Mouse (Mus musculus) midbrain, embryonic 14.5 days (tissue): ENCODE results near the gene Trim17. TPM values are rescaled to one million over a fixed set of nuclear protein-coding genes. Genes with fewer than 3 reads are reported as not detected.

Experiments
- ATAC-seq: fragments of 200-750 bp; cut with Nextera tagmentation; 2 replicates; pipeline ENCODE4 v1.8.0; 2017; ENCODE audit warnings: moderate number of reproducible peaks, moderate library complexity; ENCODE audit not compliant: low FRiP score, low TSS enrichment
- DNase-seq: peaks from one replicate; pipeline ENCODE4 v3.0.0-alpha.2; 2015
- H3K27ac ChIP-seq: fragments of 300-500 bp; sonication (generic); replicated peaks from 2 replicates; pipeline ENCODE4 v1.5.1; 2014; ENCODE audit warnings: mild to moderate bottlenecking, low read depth, low read length, moderate library complexity
- H3K27me3 ChIP-seq: fragments of 300-500 bp; sonication (generic); 2 replicates; pipeline ENCODE4 v1.6.1; 2014; ENCODE audit warnings: low read length, control low read depth, mixed read lengths; ENCODE audit not compliant: control insufficient read depth, insufficient read depth
- H3K36me3 ChIP-seq: fragments of 300-500 bp; sonication (generic); 2 replicates; pipeline ENCODE4 v1.6.1; 2014; ENCODE audit warnings: low read length, control low read depth; ENCODE audit not compliant: control insufficient read depth, insufficient read depth
- H3K4me1 ChIP-seq: fragments of 300-500 bp; sonication (generic); 2 replicates; pipeline ENCODE4 v1.6.1; 2014; ENCODE audit warnings: mild to moderate bottlenecking, antibody characterized with exemption, low read length, control low read depth; ENCODE audit not compliant: control insufficient read depth, insufficient read depth
- H3K4me2 ChIP-seq: fragments of 300-500 bp; sonication (generic); 2 replicates; pipeline ENCODE4 v1.6.1; 2014; ENCODE audit warnings: mild to moderate bottlenecking, low read length, moderate library complexity
- H3K4me3 ChIP-seq: fragments of 300-500 bp; sonication (generic); replicated peaks from 2 replicates; pipeline ENCODE4 v1.5.1; 2014; ENCODE audit warnings: low read depth, low read length
- H3K9ac ChIP-seq: fragments of 300-500 bp; sonication (generic); replicated peaks from 2 replicates; pipeline ENCODE4 v1.6.1; 2014; ENCODE audit warnings: mild to moderate bottlenecking, low read length, moderate library complexity
- H3K9me3 ChIP-seq: fragments of 300-500 bp; sonication (generic); 2 replicates; pipeline ENCODE4 v1.6.1; 2016; ENCODE audit warnings: low read length, control low read depth, mixed read lengths; ENCODE audit not compliant: control insufficient read depth
- WGBS: fragments of 180-500 bp; shearing (Covaris S2); extraction: QIAGEN DNeasy Blood & Tissue Kit; methylation state at CpG from one replicate; pipeline ENCODE4 v1.1.7; 2014; 5-methylcytosine and 5-hydroxymethylcytosine counted together
- microRNA-seq: library from miRNA; unstranded; fragments of <30 nt; microRNA quantifications from one replicate; pipeline ENCODE4, GENCODE M21; 2016
- polyA plus RNA-seq: library from polyadenylated mRNA; unstranded; fragments of >200 nt; fragmentation: Nextera tagmentation; extraction: Ambion mirVana; gene quantifications from 2 replicates; pipeline ENCODE4 v1.2.1, GENCODE M21; 2014

The Trim17 gene
- polyA plus RNA-seq, 1 experiment from 2014 or later, result 1.1 TPM

GRCm38 (mm10) chr11:58999158-58999557 is 44.7 kb downstream of the Trim17 start:
- Histone ChIP-seq H3K4me1 (no peaks in the 10 kb centered on the region), H3K27me3 (peaks cover 18% of the 10 kb centered on the region), H3K27ac (no peak overlapping the region), H3K9me3 (no peaks in the 10 kb centered on the region), H3K36me3 (no peaks in the 10 kb centered on the region), H3K4me2 (no peak overlapping the region), H3K4me3 (no peak overlapping the region), H3K9ac (no peak overlapping the region)
- WGBS, result 57% methylated on average over 11 of the region's 11 CpGs
- ATAC-seq (no peak), DNase-seq (no peak)

DNA sequence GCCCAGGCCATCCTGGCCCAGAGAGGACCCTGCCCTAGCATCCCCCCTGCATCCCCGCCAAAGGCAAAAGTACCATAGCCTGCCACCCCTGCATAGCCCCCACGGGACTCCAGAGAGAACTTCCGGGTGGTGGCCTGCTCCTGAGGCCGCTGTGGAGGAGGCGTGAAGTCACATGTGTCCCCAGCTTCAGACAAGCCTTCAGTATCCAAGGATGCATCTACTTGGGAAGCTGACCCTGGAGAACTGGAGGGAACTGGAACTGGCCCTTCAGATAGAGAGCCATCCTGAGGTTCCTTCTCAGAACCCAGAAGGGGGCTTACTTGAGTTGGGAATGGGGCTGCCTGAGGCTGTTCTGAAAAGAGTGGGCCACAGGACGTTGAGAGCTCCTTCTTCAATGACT is 45.3 kb downstream of the Trim17 start:
- Histone ChIP-seq H3K4me3 (no peak overlapping the region), H3K4me1 (no peaks in the 10 kb centered on the region), H3K27me3 (peaks cover 12% of the 10 kb centered on the region), H3K9ac (no peak overlapping the region), H3K27ac (no peak overlapping the region), H3K9me3 (no peaks in the 10 kb centered on the region), H3K4me2 (no peak overlapping the region), H3K36me3 (no peaks in the 10 kb centered on the region)
- no peak for ATAC-seq
- no peak for DNase-seq
- 82% methylated on average over 6 of the region's 6 CpGs for WGBS

GRCm38 (mm10) chr11:59000635-59001034 is 46.1 kb downstream of the Trim17 start:
- no peak for DNase-seq
- Histone ChIP-seq H3K36me3 (no peaks in the 10 kb centered on the region), H3K9me3 (no peaks in the 10 kb centered on the region)

GRCm38 (mm10) chr11:59002327-59003079 is 48.0 kb downstream of the Trim17 start:
- Histone ChIP-seq H3K4me3 (no peak overlapping the region), H3K27ac (no peak overlapping the region), H3K9ac (no peak overlapping the region), H3K36me3 (no peaks in the 10 kb centered on the region), H3K4me2 (no peak overlapping the region), H3K4me1 (no peaks in the 10 kb centered on the region), H3K9me3 (no peaks in the 10 kb centered on the region), H3K27me3 (no peaks in the 10 kb centered on the region)
- no peak for ATAC-seq
- no peak for DNase-seq
- 82% methylated on average over 7 of the region's 7 CpGs for WGBS

More at GRCm38 (mm10) chr11:59000635-59001034, 46.1 kb downstream of the Trim17 start:
- Histone ChIP-seq H3K27ac (no peak overlapping the region), H3K27me3 (peaks cover 4% of the 10 kb centered on the region; the same call in 1 of the 2 replicates), H3K4me3 (no peak overlapping the region), H3K4me1 (no peaks in the 10 kb centered on the region), H3K4me2 (no peak overlapping the region), H3K9ac (no peak overlapping the region)
- no peak for ATAC-seq
- 92% methylated on average over 21 of the region's 21 CpGs for WGBS

- Histone ChIP-seq H3K36me3 (no peaks in the 10 kb centered on the region), H3K4me3 (no peak overlapping the region), H3K27ac (no peak overlapping the region), H3K9ac (no peak overlapping the region), H3K27me3 (no peaks in the 10 kb centered on the region), H3K9me3 (no peaks in the 10 kb centered on the region), H3K4me2 (no peak overlapping the region), H3K4me1 (no peaks in the 10 kb centered on the region)
- WGBS, result 34% methylated on average over 9 of the region's 9 CpGs
- no peak for ATAC-seq
- peak; percentile 42 for DNase-seq
These were observed 60.6 kb downstream of the Trim17 start for GRCm38 (mm10) chr11:59015052-59015451.

Small RNAs within 50 kb of the gene (microRNA-seq; reads per million reads assigned to microRNA genes)
- not detected for gene Gm44313

Other genes starting within 250 kb of the Trim17 start
- not detected in 2 replicates for gene Olfr318, start 230.7 kb upstream of the Trim17 start, polyA plus RNA-seq
- 0.19 and 0.25 TPM in 2 replicates for gene Olfr317, start 215.5 kb upstream of the Trim17 start, polyA plus RNA-seq
- not detected in 2 replicates for gene Olfr316, start 202.0 kb upstream of the Trim17 start, polyA plus RNA-seq
- not detected in 2 replicates for gene Olfr315, start 181.5 kb upstream of the Trim17 start, polyA plus RNA-seq
- not detected in 2 replicates for gene Olfr314, start 171.7 kb upstream of the Trim17 start, polyA plus RNA-seq
- gene Fam183b, start 152.7 kb upstream of the Trim17 start, polyA plus RNA-seq, result 6.6 and 11.4 TPM in 2 replicates
- gene Olfr313, start 139.7 kb upstream of the Trim17 start, polyA plus RNA-seq, result not detected in 2 replicates
- not detected in 2 replicates for gene Olfr312, start 125.4 kb upstream of the Trim17 start, polyA plus RNA-seq
- gene Olfr311, start 115.4 kb upstream of the Trim17 start, polyA plus RNA-seq, result not detected in 2 replicates
- 23.7 and 26.8 TPM in 2 replicates for gene Gm12258, start 107.5 kb upstream of the Trim17 start, polyA plus RNA-seq
- 9.1 and 14.4 TPM in 2 replicates for gene 2810021J22Rik, start 87.5 kb upstream of the Trim17 start, polyA plus RNA-seq
- 5.9 and 9.1 TPM in 2 replicates for gene Zfp39, start 50.5 kb upstream of the Trim17 start, polyA plus RNA-seq
- gene Btnl10, start 36.8 kb upstream of the Trim17 start, polyA plus RNA-seq, result 0.09 TPM in 1 of 2 replicates, not detected in the other
- gene Rnf187, start 15.8 kb upstream of the Trim17 start, polyA plus RNA-seq, result 641 and 678 TPM in 2 replicates
- 239 and 784 TPM in 2 replicates for gene Hist3h2ba, start 5.8 kb upstream of the Trim17 start, polyA plus RNA-seq
- gene Hist3h2a, start within 50 bp of the Trim17 start, polyA plus RNA-seq, result 129 and 130 TPM in 2 replicates
- gene Trim11, start 23.4 kb downstream of the Trim17 start, polyA plus RNA-seq, result 18.6 and 20.8 TPM in 2 replicates
- gene Obscn, start 181.7 kb downstream of the Trim17 start, polyA plus RNA-seq, result 0.37 and 0.43 TPM in 2 replicates
- gene Iba57, start 209.1 kb downstream of the Trim17 start, polyA plus RNA-seq, result 3.1 and 6.3 TPM in 2 replicates
- gene Gjc2, start 228.5 kb downstream of the Trim17 start, polyA plus RNA-seq, result 0.18 TPM in 1 of 2 replicates, not detected in the other
- 205 and 261 TPM in 2 replicates for gene Guk1, start 237.5 kb downstream of the Trim17 start, polyA plus RNA-seq
- gene Mrpl55, start 247.8 kb downstream of the Trim17 start, polyA plus RNA-seq, result 87.7 and 108 TPM in 2 replicates